Mouse (Mus musculus) liver, adult 2 months (tissue): ENCODE measurements around the gene Zmiz1.

Experiments
- CTCF ChIP-seq: fragments of 200-500 bp; IDR thresholded peaks from 2 replicates; pipeline ENCODE4 v1.5.1; 2011; ENCODE audit warnings: low read depth, low read length, control low read depth
- POLR2A ChIP-seq: fragments of 200-500 bp; IDR thresholded peaks from 2 replicates; pipeline ENCODE4 v1.6.1; 2011; ENCODE audit warnings: low read length, control low read depth; ENCODE audit not compliant: insufficient read depth; ENCODE audit errors: extremely low read depth

- TF ChIP-seq CTCF (peak; percentile 95), POLR2A (peak; percentile 74)
Observed at GRCm38 (mm10) chr14:25693888-25694568, 235.0 kb downstream of the Zmiz1 start, which contains the start of gene Ppif.
